Mouse (Mus musculus) heart, adult 2 months (tissue): ENCODE measurements around the gene Faap20.

Experiments used
- CTCF ChIP-seq: fragments of 200-600 bp; IDR thresholded peaks from 2 replicates; pipeline ENCODE4 v1.8.1; 2022; ENCODE audit warnings: antibody characterized with exemption, mild to moderate bottlenecking, moderate library complexity
- EP300 ChIP-seq: fragments of 200-500 bp; IDR thresholded peaks from 2 replicates; pipeline ENCODE4 v1.6.1; 2011; ENCODE audit warnings: low read depth, low read length, control low read depth; ENCODE audit not compliant: insufficient read depth
- POLR2A ChIP-seq: fragments of 200-500 bp; IDR thresholded peaks from 2 replicates; pipeline ENCODE4 v1.6.1; 2011; ENCODE audit warnings: mild to moderate bottlenecking, low read depth, low read length, control low read depth; ENCODE audit not compliant: insufficient read depth

DNA sequence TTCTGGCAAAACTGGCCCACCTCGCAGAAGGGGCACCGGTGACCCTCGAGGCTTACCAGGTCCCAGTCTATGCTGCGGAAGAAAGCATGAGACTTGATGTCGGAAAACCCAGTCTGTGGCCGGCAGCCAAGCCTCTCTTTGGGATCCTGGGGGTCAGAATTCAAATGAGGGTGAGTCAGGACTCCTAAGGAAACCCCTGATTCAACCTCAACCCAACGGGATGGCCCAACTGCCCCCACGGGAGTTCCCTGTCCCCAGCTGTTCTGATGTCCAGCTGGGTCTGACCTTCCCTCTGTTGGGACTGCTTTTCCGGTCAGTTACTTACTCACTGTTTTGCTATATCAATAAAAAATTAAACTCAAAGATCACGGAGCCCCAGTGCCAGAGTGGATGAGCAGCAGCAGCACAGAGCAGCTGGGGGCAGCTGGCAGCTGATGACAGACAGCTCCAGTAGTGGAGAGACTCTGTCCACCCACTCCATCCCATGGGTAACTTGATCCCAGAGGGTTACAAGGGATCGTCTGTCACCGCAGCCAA is 18.1 kb downstream of the Faap20 start:
- TF ChIP-seq CTCF (no peak), POLR2A (no peak), EP300 (no peak)
